Comparison of ENCODE assay signal across 12 mouse cellular contexts in the genomic region with DNA sequence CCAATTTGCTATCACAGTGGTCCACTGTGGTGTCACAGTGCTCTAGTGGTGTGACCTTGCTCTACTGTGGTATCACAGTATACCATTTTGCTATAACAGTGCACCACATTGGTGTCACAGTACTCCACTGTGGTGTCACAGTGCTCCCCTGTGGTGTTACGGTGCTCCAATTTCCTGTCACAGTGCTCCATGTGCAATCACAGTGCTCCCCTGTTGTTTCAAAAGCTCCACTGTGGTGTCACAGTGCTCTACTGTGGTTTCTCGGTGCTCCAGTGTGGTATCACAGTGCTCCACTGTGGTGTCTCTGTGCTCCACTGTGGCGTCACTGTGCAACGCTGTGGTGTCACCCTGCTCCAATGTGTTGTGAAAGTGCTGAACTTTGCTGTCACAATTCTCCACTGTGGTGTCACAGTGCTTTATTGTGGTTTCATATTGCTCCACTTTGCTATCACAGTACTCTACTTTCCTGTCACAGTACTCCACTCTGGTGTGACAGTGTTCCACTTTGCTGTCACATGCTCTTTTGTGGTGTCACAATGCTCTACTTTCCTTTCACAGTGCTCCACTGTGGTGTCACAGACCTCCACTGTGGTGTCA.
DNase-seq lines count a peak whose midpoint lies in the region; ATAC-seq lines count a peak whose summit lies in the region.
"Had no signal": no experiment of that assay in that cellular context is flagged by ENCODE, and none has a peak within 500 bp of the region (broad histone marks: within the 10 kb centered on the region; RNA-seq: fewer than 3 reads in every experiment).

No protein-coding gene starts in this region.

- peak; percentile 78 for DNase-seq in heart, adult 11 months
- DNase-seq in heart, postnatal 36 days: no peak
- DNase-seq in right cerebral cortex, postnatal 25 days: peak; percentile 1
- DNase-seq in right cerebral cortex, postnatal 36 days (ENCODE audit: low spot score in 2 of 2): no peak
- peak; percentile 47 for DNase-seq in induced T-regulatory cell, adult 2 months (ENCODE audit: low read depth)
- peak; percentile 29 for DNase-seq in thymus, postnatal 0 days (ENCODE audit: low spot score)
- DNase-seq in layer of hippocampus, postnatal 14 days (ENCODE audit: low spot score in 2 of 2): no peak
- DNase-seq in forebrain, embryonic 14.5 days (ENCODE audit: low spot score): no peak
- DNase-seq: adrenal gland, adult 8-10 months; cerebellum, adult 8-10 months had no signal

- H3K9ac ChIP-seq in forebrain, embryonic 14.5 days (ENCODE audit: low read length): no peak overlapping the region
- H3K9ac ChIP-seq: hindbrain, embryonic 14.5 days had no signal

- H3K4me3 ChIP-seq in forebrain, embryonic 14.5 days (ENCODE audit: low read depth, low read length): no peak overlapping the region

- no peaks in the 10 kb centered on the region for H3K36me3 ChIP-seq in forebrain, embryonic 14.5 days (ENCODE audit: control insufficient read depth, insufficient read depth, low read length)

- no peak for ATAC-seq in forebrain, embryonic 14.5 days

- H3K27ac ChIP-seq in forebrain, embryonic 14.5 days (ENCODE audit: low read depth, low read length): no peak overlapping the region
- H3K27ac ChIP-seq: hindbrain, embryonic 14.5 days; macrophage had no signal

- H3K4me1 ChIP-seq in forebrain, embryonic 14.5 days (ENCODE audit: control insufficient read depth, insufficient read depth, low read length): no peaks in the 10 kb centered on the region

- H3K9me3 ChIP-seq in forebrain, embryonic 14.5 days (replicated peaks; ENCODE audit: control insufficient read depth, low read length): no peaks in the 10 kb centered on the region

- no peaks in the 10 kb centered on the region for H3K27me3 ChIP-seq in forebrain, embryonic 14.5 days (replicated peaks; ENCODE audit: control insufficient read depth, insufficient read depth, low read length)

- intact Hi-C loops in heart, postnatal 36 days (cut with DNase I): loop anchor here (1.0 to 5.0 kb wide), 4 partner anchors 135 to 324 kb away; no protein-coding TSS in a partner anchor

- 88% methylated on average over 4 of the region's 4 CpGs for WGBS in forebrain, embryonic 14.5 days

- H3K4me2 ChIP-seq in forebrain, embryonic 14.5 days (ENCODE audit: low read length): no peak overlapping the region
- H3K4me2 ChIP-seq: hindbrain, embryonic 14.5 days had no signal

Comparison
In these comparisons a context has a peak if more than half of its experiments do, and no peak if none do; other contexts are left out.
1. DNase-seq: peak in heart, adult 11 months (single experiment), right cerebral cortex, postnatal 25 days (single experiment), induced T-regulatory cell, adult 2 months (single experiment) and thymus, postnatal 0 days (single experiment); none in heart, postnatal 36 days (0 of 2), right cerebral cortex, postnatal 36 days (0 of 2), layer of hippocampus, postnatal 14 days (0 of 2) and forebrain, embryonic 14.5 days (single experiment).